Mouse (Mus musculus): ENCODE results near the gene Kif5c.

- no peak for TF ChIP-seq CTCF (IDR thresholded peaks at IDR 0.05; ENCODE audit: low read depth, low read length)
- TF ChIP-seq POLR2A (IDR thresholded peaks at IDR 0.05; ENCODE audit: insufficient read depth, low read length), result no peak
Measured at GRCm38 (mm10) chr2:49811871-49812363, 192.8 kb downstream of the Kif5c start.

Data from ES-Bruce4 (cell line).